Mouse (Mus musculus) small intestine, adult 2 months (tissue): ENCODE results near the gene Arhgef3.

Source experiments
- CTCF ChIP-seq: fragments of 200-500 bp; IDR thresholded peaks from 2 replicates; pipeline ENCODE4 v1.5.1; 2012; ENCODE audit warnings: low read depth, mild to moderate bottlenecking, control low read depth, inconsistent platforms, low read length, moderate library complexity, mixed read lengths; ENCODE audit not compliant: insufficient replicate concordance, insufficient read length; ENCODE audit errors: extremely low read depth
- POLR2A ChIP-seq: fragments of 200-500 bp; IDR thresholded peaks from 2 replicates; pipeline ENCODE4 v1.6.1; 2012; ENCODE audit warnings: low read depth, mild to moderate bottlenecking, control low read depth, inconsistent platforms, low read length, moderate library complexity

GRCm38 (mm10) chr14:27231974-27232780 lies 117.5 kb downstream of the Arhgef3 start:
- TF ChIP-seq CTCF = no peak
- no peak for TF ChIP-seq POLR2A
